Mouse (Mus musculus): Measurements from ENCODE around the gene Brinp3. TPM values are rescaled to one million over a fixed set of nuclear protein-coding genes. Genes with fewer than 3 reads are reported as not detected.

The Brinp3 gene
- total RNA-seq (2015) (not detected in 2 replicates), total RNA-seq (2017) (not detected in 2 replicates)

GRCm38 (mm10) chr1:146494681-146495331 lies at the start of gene Brinp3:
TSS of gene Brinp3 (plus strand) at chr1:146494760.
- no peak for ATAC-seq (ENCODE audit: poor library complexity, severe bottlenecking)

GRCm38 (mm10) chr1:146494221-146494620 lies 339 bp upstream of the Brinp3 start:
- no peak for ATAC-seq (ENCODE audit: poor library complexity, severe bottlenecking)

- no peak for ATAC-seq (ENCODE audit: poor library complexity, severe bottlenecking)
These were observed 826 bp downstream of the Brinp3 start for GRCm38 (mm10) chr1:146495386-146495785.

DNA sequence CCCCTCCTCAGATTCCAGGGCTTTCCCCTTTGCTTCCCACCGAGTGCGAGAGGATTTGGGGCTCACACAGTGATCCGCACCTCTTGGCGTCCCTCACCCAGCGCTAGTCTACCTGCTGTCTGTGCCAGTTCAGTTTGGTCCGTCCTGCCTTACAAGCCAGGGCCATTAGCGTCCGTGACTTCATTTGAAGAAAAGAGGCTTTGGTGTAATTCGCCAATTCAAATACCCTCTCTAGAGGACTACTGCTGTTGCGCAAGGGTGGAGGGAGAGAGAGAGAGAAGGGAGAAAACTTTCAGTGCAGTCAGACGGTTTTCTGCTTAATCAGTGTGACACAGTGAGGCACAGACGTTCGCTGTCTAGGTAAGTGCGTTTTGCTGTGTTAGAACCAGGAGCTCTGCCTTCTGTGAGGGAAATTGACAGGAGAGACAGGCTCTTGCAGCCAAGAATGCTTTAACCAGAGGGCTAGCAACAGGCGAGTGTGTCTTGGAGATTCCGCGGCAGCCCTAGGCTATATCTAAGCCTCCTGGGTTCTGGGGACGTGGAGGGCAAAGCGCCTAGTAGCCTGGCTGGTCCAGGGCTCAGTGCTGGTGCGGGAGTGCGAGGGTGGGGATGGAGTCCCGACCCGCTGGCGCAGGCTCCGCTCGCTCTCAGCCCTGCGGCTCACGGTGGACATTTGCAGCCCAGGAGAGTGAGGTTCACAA lies 3.0 kb downstream of the Brinp3 start:
- ATAC-seq (ENCODE audit: poor library complexity, severe bottlenecking) = peak; percentile 25; the same call in 1 of the 2 replicates

DNA sequence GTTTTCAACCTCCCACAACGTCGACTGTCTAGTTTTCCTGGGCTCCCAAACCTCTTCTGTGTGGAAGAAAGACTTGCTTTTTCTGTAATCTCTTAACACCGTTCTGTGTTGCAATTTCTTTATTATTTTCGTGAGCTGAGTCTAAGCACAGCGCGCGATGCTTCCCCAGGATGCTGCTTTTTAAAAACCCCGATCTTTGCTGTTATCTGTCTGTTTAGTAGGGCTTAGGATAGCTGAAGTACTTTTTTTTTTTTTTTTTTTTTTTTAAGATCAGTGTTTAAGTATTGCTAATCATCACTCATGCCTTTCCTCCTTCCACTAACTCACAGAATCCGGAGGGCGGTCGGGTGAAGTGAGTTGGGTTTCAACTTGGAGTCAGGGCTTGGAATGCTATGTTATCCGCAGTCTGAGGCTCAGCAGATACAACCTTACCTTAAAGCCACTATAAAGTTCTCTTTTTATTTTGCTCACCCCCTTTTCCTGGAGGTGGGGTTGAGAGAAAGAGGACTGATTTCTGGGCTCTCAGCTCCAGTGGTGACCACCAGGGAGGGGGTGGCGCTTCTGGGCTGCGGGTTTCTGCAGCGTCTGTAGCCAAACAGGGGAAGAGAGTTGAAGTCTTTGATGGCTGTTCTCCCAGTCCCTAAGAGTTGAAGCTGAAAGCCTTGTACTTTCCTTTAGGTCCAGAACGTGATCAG lies 3.7 kb downstream of the Brinp3 start:
- ATAC-seq (ENCODE audit: poor library complexity, severe bottlenecking) = 0 out of 2 replicates have a peak, but pooled peaks have one; percentile 14

- ATAC-seq (ENCODE audit: poor library complexity, severe bottlenecking) = no peak
These were observed 4.2 kb downstream of the Brinp3 start for GRCm38 (mm10) chr1:146498780-146499114.

DNA sequence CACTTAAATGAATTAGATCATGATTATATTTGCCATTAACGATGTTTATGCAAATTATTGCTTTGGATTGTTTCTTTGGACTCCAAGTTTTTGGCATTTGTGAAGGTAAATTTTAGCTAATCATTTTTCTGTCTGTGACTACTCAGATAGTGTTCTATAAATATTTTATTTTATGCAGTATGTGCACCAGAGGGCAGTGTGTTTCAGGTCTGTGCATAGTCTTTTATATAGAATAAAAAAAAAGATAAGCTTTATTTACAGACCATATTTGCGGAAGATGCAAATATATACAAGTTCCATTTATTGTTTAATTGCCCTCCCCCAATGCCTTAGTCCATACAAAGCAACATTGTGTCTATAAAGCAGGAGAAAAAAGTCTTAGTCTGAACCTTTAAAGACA lies 20.8 kb downstream of the Brinp3 start:
- no peak for ATAC-seq (ENCODE audit: poor library complexity, severe bottlenecking)

DNA sequence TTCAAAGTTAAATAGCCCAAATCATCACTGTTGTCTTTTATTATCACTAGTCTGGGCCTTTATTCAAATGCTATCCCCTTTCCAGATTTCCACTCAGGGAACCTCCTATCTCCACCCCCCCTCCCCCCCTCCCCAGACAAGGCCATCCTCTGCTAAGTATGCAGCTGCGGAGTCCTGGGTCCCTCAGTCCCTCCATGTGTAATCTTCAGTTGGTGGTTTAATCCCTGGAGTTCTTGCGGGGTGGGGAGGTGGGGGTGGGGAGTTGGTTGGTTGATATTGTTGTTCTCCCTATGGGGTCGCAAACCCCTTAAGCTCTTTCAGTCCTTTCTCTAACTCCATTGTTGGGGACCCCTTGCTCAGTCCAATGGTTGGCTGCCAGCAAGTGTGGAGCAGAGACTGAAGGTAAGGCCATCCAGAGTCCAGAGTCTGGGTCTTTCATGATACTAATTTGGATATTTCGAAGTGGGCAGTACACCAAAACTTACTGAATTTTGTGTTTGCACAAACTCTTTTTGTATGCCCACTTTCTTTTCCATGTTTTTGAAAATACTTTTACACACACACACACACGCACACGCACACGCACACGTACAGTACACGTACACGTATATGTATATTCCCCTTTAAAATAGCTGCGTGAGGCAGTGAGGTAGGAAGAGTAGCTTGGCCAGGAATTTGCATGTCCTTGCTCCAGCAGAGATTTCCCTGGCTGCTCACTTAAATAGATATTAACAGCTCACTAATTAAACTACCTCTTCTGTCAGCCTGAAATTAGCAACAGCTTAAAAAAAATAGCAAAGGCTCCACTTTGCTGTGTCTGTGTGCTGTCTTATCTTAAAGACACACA lies 29.4 kb downstream of the Brinp3 start:
- ATAC-seq (ENCODE audit: poor library complexity, severe bottlenecking) = no peak

DNA sequence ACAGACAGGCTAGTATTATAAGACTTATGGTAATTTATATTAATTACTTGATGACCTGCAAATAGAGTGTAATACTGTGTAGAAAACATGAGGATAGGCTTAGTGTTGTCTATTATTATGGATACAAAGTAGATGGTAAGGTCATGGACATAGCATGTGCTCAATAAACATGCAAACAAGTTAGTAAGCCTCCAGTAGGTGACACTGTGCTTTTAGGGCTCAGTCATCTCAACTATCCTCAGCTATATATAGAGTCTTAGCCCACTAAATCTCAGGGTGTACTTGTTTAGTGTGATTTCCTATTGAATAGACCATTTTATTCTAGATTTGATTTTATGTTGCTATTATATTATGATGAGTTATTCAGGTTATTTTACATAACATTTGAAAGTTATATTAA lies 34.0 kb downstream of the Brinp3 start:
- ATAC-seq (ENCODE audit: poor library complexity, severe bottlenecking) = no peak

- ATAC-seq (ENCODE audit: poor library complexity, severe bottlenecking) = no peak
These were observed 52.4 kb downstream of the Brinp3 start for GRCm38 (mm10) chr1:146546847-146547428.

GRCm38 (mm10) chr1:146556982-146557381 lies 62.4 kb downstream of the Brinp3 start:
- ATAC-seq (ENCODE audit: poor library complexity, severe bottlenecking) = no peak

DNA sequence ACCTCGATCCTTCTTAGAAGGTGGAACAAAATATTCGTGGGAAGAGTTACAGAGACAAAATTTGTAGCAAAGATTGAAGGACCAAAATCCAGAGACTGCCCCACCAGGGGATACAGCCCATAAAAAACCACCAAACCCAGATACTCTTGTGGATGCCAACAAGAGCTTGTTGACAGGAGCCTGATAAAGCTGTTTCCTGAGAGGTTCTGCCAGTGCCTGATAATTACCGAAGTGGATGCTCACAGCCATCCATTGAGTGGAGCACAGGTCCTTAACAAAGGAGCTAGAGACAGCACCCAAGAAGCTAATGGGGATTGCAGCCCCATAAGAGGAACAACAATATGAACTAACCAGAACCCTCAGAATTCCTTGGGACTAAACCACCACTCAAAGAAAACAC lies 67.6 kb downstream of the Brinp3 start:
- no peak for ATAC-seq (ENCODE audit: poor library complexity, severe bottlenecking)

GRCm38 (mm10) chr1:146584181-146584580 lies 89.6 kb downstream of the Brinp3 start:
- no peak for ATAC-seq (ENCODE audit: poor library complexity, severe bottlenecking)

DNA sequence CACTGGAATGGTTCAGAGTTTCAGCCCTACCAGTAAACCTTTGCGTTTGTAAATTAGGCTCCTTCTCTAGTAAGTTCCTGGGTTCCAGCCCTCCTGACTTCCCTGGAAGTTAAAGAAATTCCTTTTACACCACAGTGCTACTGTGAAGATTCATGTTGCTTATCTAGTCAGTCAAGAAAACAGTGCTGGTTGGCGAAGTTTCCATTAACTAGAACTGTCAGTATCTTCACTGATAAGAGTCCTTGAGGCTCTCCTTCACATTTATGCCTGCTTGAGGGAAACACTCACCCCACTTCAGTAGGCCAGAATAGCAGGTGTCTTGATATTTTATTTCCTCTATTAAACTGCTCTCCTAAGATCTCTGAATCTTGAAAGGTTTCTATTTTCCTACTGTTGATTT lies 138.3 kb downstream of the Brinp3 start:
- no peak for ATAC-seq (ENCODE audit: poor library complexity, severe bottlenecking)

- no peak for ATAC-seq (ENCODE audit: poor library complexity, severe bottlenecking)
These were observed 162.7 kb downstream of the Brinp3 start for GRCm38 (mm10) chr1:146657214-146657613.

DNA sequence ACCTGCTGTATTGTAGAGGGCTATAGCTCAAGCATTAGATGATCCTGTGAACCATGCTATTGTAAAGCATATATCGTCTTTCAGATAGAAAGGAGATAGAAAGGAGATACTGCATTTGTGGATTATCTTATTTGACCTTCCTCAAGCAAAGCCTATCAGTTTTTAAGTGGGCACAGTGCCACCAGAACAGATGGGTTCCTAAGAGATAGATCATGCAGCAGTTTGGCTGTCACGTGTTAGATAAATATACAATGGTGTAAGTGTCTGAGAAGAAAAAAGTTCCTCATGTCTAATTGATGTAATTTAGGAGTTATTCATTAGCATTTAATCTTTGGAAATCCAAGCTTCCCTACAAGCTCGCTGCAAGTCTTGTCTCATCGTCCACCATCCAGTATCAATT lies 206.2 kb downstream of the Brinp3 start:
- ATAC-seq (ENCODE audit: poor library complexity, severe bottlenecking) = no peak

- ATAC-seq (ENCODE audit: poor library complexity, severe bottlenecking) = no peak
These were observed 225.0 kb downstream of the Brinp3 start for GRCm38 (mm10) chr1:146719556-146719955.

DNA sequence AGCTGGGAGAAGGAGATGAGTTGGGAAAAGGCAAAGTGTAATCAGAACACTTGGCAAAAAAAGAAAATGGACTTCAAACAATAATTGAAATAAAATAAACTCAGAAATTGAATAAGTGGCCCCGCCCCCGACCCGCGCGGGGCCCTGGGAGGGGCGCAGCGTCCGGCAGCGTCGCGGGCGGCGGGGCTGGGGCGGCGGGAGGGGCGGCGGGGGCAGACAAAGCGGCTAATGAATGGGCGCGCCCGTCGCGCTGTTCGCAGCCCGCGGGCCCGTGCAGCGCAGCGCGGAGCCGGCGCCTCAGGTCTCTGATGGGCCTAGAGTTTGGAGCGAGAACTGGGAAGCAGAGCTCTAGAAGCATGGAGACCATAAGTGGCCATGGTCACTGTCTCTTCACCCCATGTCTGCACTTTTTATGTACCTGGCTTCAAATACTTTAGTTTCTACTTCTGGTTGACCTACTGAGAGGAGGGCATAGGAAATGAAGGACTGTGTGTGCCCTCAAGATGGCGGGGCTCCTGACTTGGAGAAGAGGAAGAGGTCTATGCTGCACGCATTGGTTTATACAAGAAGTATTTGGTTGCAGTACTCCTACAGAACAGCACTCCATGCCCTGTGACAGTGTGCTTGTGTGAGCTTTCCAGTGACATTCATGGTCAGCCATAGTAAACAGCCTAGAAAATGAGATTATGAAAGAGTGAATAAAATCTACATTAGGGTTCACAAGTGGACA lies 230.4 kb downstream of the Brinp3 start:
- peak; percentile 66 for ATAC-seq (ENCODE audit: poor library complexity, severe bottlenecking)

GRCm38 (mm10) chr1:146751066-146751465 lies 256.5 kb downstream of the Brinp3 start:
- no peak for ATAC-seq (ENCODE audit: poor library complexity, severe bottlenecking)

GRCm38 (mm10) chr1:146783259-146783658 lies 288.7 kb downstream of the Brinp3 start:
- ATAC-seq (ENCODE audit: poor library complexity, severe bottlenecking) = no peak

All from megakaryocyte, adult 5-6 weeks (primary cell).